Mouse (Mus musculus): Measurements from ENCODE around the gene Kcns1.

- TF ChIP-seq HCFC1 (IDR thresholded peaks at IDR 0.05; ENCODE audit: borderline replicate concordance, insufficient read depth, low read length) (no peak), MAFK (IDR thresholded peaks at IDR 0.05; ENCODE audit: insufficient read depth, low read depth, low read length) (no peak)
Measured at GRCm38 (mm10) chr2:164127297-164127696, 43.6 kb downstream of the Kcns1 start.

All from ES-E14 (cell line).